Mouse (Mus musculus) ES-Bruce4 (cell line): Measurements from ENCODE around the gene G0s2.

Source experiments
- CTCF ChIP-seq: IDR thresholded peaks from one replicate; pipeline ENCODE4 v1.8.1; 2011; ENCODE audit warnings: low read depth, low read length
- EP300 ChIP-seq: IDR thresholded peaks from 2 replicates; pipeline ENCODE4 v1.6.1; 2011; ENCODE audit warnings: low read depth, low read length; ENCODE audit not compliant: insufficient read depth
- POLR2A ChIP-seq: IDR thresholded peaks from one replicate; pipeline ENCODE4 v1.8.1; 2011; ENCODE audit warnings: low read length; ENCODE audit not compliant: insufficient read depth

DNA sequence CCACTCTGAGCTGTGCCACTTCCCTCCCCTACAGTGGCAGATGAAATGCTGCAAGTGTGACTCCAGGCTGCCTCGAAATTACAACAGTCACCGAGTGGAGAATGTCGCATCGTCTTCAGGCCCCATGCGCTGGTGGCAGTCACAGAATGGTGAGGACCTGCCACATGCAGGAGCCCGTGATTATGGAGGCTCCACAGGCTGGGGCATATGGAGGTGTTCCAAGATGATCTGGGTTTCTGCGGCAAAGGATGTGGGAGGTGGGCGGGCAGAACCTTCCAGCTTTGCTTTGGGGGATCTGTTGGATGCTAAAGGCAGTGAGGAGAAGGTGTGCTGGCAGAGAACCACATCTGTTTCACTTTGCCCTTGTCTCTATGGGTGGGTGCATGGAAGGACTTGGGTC is 47.4 kb upstream of the G0s2 start:
- TF ChIP-seq EP300 (no peak), CTCF (no peak), POLR2A (no peak)
